Mouse (Mus musculus) megakaryocyte, embryonic 14.5 days (primary cell): ENCODE measurements around the gene Hdac6.

Source experiments
- FLI1 ChIP-seq: IDR thresholded peaks from 2 replicates; pipeline ENCODE4 v1.6.1; 2012; ENCODE audit warnings: low read length, inconsistent platforms, mixed read lengths
- GATA1 ChIP-seq: IDR thresholded peaks from 3 replicates; pipeline ENCODE4 v1.6.1; 2012; ENCODE audit warnings: mixed read lengths, low read length, inconsistent platforms, borderline replicate concordance

DNA sequence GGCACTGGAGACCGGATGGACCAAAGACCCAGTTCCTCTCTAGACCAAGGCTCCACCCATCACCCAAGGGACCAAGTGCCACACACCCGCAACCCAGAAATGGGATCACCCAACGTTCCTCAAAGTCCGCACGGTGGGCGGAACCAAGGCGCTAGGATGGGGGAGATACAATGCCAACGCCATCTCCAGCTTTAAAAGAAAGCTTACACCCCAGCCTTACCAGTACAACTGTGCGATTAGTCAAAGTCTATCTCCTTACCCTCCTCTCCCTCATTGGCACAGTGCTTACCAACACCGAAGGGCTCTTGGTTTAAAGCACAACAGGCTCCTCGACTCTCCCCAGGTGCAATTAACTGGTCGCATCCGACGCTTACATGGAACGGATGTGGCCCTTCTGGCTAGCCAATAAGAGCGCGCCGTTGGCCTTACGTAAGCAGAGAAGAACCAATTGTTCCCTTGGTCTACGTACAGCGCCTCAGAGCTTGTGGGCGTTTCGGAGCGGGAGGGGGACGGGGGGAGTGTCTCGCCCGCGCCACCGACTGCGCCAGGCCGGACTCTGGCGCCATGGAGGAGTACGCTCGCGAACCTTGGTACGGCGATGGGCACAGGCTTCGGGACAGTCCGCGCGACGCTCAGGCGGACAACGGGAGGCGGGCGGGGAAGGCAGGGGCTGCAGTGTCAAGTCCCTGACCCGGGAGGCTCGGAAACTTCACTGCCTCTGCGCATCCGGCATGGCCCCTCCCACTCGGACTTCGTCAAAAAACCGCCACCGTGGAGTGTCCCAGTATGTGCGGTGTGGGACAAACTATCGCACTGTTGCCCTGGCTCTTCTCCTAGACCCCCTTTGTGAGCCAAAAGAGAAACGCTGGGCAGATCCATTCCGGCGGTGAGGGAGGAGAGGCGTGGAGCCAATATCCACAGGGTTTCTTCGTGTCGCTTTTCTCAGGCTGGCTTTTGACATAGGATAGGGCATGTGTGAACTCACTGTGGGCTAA, 48.5 kb downstream of the Hdac6 start, which contains the start of the genes Pqbp1 and Timm17b:
- no peak for TF ChIP-seq GATA1
- TF ChIP-seq FLI1, result no peak
